Mouse (Mus musculus) E14TG2a.4 (cell line): Measurements from ENCODE around the gene Agt.

Source experiments
- CTCF ChIP-seq: conservative IDR thresholded peaks from 2 replicates; pipeline ENCODE4 v1.5.1; 2014; ENCODE audit warnings: low read length
- NANOG ChIP-seq: IDR thresholded peaks from 2 replicates; pipeline ENCODE4 v1.6.1; 2014; ENCODE audit warnings: borderline replicate concordance, low read length, mixed read lengths
- POU5F1 ChIP-seq: IDR thresholded peaks from 2 replicates; pipeline ENCODE4 v1.6.1; 2014; ENCODE audit warnings: low read length, borderline replicate concordance

- TF ChIP-seq CTCF (no peak), NANOG (no peak), POU5F1 (no peak)
These were observed 7.2 kb upstream of the Agt start for GRCm38 (mm10) chr8:124576751-124577150.
